Mouse (Mus musculus) left cerebral cortex, postnatal 36 days (tissue): ENCODE results near the gene Rasl12. TPM values are rescaled to one million over a fixed set of nuclear protein-coding genes. Genes with fewer than 3 reads are reported as not detected.
A peak's percentile ranks its signal among the peaks of the same experiment; 100 is the strongest.

ENCODE experiments used
- DNase-seq, 2 experiments: peaks; one replicate each; pipeline ENCODE4 v3.0.0; 2021 to 2022; ENCODE audit warnings: low spot score in 2 of 2, mixed read lengths in 1 of 2
- intact Hi-C: fragments of 180-260 bp; cut with DNase I; formaldehyde crosslinking; loops from one replicate; pipeline ENCODE4 v1.15.1; 2025
- total RNA-seq, 2 experiments: library from RNA; stranded (reverse); gene quantifications; 2 replicates each; pipeline ENCODE4 v1.2.3; 2021

The Rasl12 gene
- total RNA-seq, 2 experiments from 2014 or later = 3.4 to 3.5 TPM

GRCm38 (mm10) chr9:65430401-65430800 is 32.1 kb downstream of the Rasl12 start:
- intact Hi-C loops = loop anchor here (5.0 kb wide), 1 partner anchor 58 kb away; no protein-coding TSS in a partner anchor
- DNase-seq = no peak

DNA sequence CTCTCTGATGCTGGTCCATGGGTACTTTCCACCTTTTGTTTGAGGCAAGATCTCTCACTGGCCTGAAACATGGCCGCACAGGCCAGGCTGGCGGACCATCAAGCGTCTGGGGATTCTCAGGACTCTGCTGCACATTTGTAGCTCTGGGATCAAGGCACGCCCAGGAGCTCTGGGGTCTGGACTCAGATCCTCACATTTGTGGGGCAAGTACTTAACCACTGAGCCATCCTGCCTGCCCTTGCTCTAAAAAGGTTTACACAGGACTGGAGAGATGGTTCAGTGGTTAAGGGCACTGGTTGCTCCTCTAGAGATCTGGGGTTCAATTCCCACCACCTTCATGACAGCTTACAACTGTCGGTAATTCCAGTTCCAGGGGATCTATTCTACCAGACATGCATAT is 32.6 kb downstream of the Rasl12 start:
- DNase-seq = no peak
- intact Hi-C loops = loop anchor here (5.0 kb wide), 1 partner anchor 59 kb away; no protein-coding TSS in a partner anchor

GRCm38 (mm10) chr9:65432236-65432635 is 33.9 kb downstream of the Rasl12 start:
- intact Hi-C loops = loop anchor here (1.0 to 5.0 kb wide), 2 partner anchors 39 to 60 kb away; no protein-coding TSS in a partner anchor
- DNase-seq = peak; percentile 78 to 85

- intact Hi-C loops = loop anchor here (5.0 kb wide), 1 partner anchor 62 kb away; no protein-coding TSS in a partner anchor
- DNase-seq = no peak
Observed at GRCm38 (mm10) chr9:65434140-65434539, 35.8 kb downstream of the Rasl12 start.

- DNase-seq = no peak
- intact Hi-C loops = no loop called here
Observed at GRCm38 (mm10) chr9:65435211-65435610, 36.9 kb downstream of the Rasl12 start.

DNA sequence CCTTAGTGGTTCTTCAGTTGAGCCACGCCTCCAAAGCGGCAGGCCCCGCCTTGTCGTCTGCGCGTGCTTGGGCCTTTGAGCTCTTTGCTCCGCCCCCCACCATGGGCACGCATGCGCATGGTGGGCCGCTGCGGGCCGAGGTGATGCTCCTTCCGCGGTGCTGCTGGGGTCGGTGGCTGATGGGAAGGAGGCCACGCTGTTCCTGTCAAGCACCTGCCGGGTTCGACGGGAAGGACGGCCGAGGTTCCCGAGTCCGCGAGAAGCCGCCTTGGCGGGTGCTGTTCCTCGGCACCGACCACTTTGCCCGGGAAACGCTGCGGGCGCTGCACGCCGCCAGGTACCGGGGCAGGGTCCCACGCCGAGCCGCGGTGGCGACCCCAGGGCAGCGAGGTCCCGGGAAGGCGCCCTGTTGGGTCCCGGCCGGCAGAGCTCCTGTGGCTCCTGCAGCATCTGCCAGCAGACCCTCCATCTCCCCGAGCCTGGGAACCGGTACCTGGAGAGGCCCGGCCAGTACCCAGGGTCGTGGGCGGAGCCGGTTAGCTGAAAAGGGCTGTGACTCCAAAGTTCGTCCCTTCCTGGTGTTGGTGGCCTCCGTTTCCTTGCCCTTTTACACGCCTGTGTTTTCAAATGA is 37.5 kb downstream of the Rasl12 start, which contains the start of gene Mtfmt:
TSS of gene Mtfmt (plus strand) at position 112 of the 631 bp plus-strand sequence.
- intact Hi-C loops = no loop called here
- peak; percentile 87 to 89 for DNase-seq

DNA sequence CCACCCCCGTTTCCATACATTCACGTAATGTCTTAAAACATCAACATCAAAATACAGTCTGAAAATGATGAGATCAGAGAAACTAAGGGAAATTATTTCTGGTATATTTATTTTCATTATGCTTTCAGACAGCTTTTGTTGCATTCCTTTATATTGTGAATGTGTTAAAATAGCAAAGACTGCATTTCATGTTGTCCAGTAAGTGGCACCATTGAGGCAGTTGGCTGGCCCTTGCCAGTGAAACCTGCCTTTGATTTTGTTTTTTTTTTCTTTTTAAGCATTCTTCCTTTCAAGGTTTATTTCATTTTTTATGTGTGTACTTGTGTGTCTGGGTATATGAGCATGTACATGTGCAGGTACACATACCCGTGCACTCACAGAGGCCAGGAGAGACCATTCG is 46.4 kb downstream of the Rasl12 start:
- intact Hi-C loops = no loop called here
- DNase-seq = no peak

- DNase-seq = no peak
- intact Hi-C loops = no loop called here
Observed at GRCm38 (mm10) chr9:65447951-65448350, 49.6 kb downstream of the Rasl12 start.

DNA sequence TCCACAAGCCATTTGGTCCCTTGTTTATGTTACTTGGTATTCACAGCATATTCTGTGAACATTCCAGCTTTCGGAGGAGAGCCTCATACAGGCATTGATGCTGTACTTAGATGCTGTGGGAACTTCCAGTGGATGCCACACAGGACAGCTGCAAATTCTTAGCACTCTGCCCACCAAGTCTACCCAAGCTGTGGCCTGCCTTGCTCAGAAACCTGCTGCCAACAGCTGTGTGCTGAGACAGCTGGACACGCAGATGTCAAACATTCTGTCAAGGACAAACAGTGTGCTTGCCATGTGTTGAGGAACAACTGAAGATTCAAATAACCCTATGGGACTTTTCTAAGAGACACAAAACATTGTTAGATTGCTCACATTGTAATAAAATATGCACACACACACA is 60.7 kb downstream of the Rasl12 start:
- intact Hi-C loops = no loop called here
- DNase-seq = no peak

- DNase-seq = no peak
- intact Hi-C loops = loop anchor here (5.0 kb wide), 1 partner anchor 122 kb away; the partner anchor contains the start of gene Plekho2
Observed at GRCm38 (mm10) chr9:65460198-65460597, 61.9 kb downstream of the Rasl12 start.

- peak; percentile 94 for DNase-seq
- intact Hi-C loops = loop anchor here (5.0 kb wide), 1 partner anchor 121 kb away; the partner anchor contains the start of gene Plekho2
Observed at GRCm38 (mm10) chr9:65460732-65461442, 62.6 kb downstream of the Rasl12 start, which contains the start of gene Spg21. Spg21 (plus strand) TSS chr9:65460947.

GRCm38 (mm10) chr9:65462544-65462943 is 64.2 kb downstream of the Rasl12 start:
- intact Hi-C loops = loop anchor here (5.0 kb wide), 1 partner anchor 120 kb away; the partner anchor contains the start of gene Plekho2

GRCm38 (mm10) chr9:65464161-65464560 is 65.9 kb downstream of the Rasl12 start:
- intact Hi-C loops = loop anchor here (5.0 kb wide), 1 partner anchor 118 kb away; the partner anchor contains the start of gene Plekho2
- no peak for DNase-seq

More at GRCm38 (mm10) chr9:65462544-65462943, 64.2 kb downstream of the Rasl12 start:
- no peak for DNase-seq

Other genes with a start within 250 kb of the Rasl12 start
- 1 to 10 TPM; 2.5 to 4.2 TPM for gene Parp16, start 203.2 kb upstream of the Rasl12 start, total RNA-seq
- not detected for gene Cilp, start 133.3 kb upstream of the Rasl12 start, total RNA-seq
- gene Clpx, start 104.2 kb upstream of the Rasl12 start, total RNA-seq = 10 to 100 TPM; 27.0 to 33.2 TPM
- gene Pdcd7, start 52.4 kb upstream of the Rasl12 start, total RNA-seq = 10 to 100 TPM; 26.8 to 33.3 TPM
- 1 to 10 TPM; 1.3 to 4.5 TPM for gene Ubap1l, start 37.5 kb upstream of the Rasl12 start, total RNA-seq
- gene Kbtbd13, start 6.9 kb upstream of the Rasl12 start, total RNA-seq = under 1 TPM; 0.17 to 0.18 TPM
- not detected for gene Slc51b, start 24.4 kb downstream of the Rasl12 start, total RNA-seq
- 10 to 100 TPM; 16.6 to 19.0 TPM for gene Mtfmt, start 37.3 kb downstream of the Rasl12 start, total RNA-seq
- gene Spg21, start 62.4 kb downstream of the Rasl12 start, total RNA-seq = 10 to 100 TPM; 27.4 to 30.8 TPM
- gene Ankdd1a, start 121.7 kb downstream of the Rasl12 start, total RNA-seq = 1 to 10 TPM; 3.1 to 3.4 TPM
- gene Plekho2, start 181.5 kb downstream of the Rasl12 start, total RNA-seq = 10 to 100 TPM; 13.2 to 17.6 TPM
- under 1 TPM; 0.39 to 0.50 TPM for gene Pif1, start 188.7 kb downstream of the Rasl12 start, total RNA-seq
- 1 to 10 TPM; 1.8 to 2.9 TPM for gene Rbpms2, start 231.1 kb downstream of the Rasl12 start, total RNA-seq